Mouse (Mus musculus) thymus, adult 2 months (tissue): ENCODE results near the gene Dad1.

Experiments used
- CTCF ChIP-seq: fragments of 200-500 bp; IDR thresholded peaks from 2 replicates; pipeline ENCODE4 v1.5.1; 2012; ENCODE audit warnings: mild to moderate bottlenecking, control low read depth, low read length, moderate library complexity, borderline replicate concordance; ENCODE audit not compliant: control insufficient read depth, poor library complexity, insufficient read depth; ENCODE audit errors: extremely low read depth
- POLR2A ChIP-seq: fragments of 200-500 bp; IDR thresholded peaks from 2 replicates; pipeline ENCODE4 v1.6.1; 2012; ENCODE audit warnings: mild to moderate bottlenecking, low read length, control low read depth, moderate library complexity; ENCODE audit not compliant: control insufficient read depth, poor library complexity, insufficient read depth; ENCODE audit errors: extremely low read depth

GRCm38 (mm10) chr14:54233559-54234143 lies 20.3 kb downstream of the Dad1 start:
- no peak for TF ChIP-seq CTCF
- no peak for TF ChIP-seq POLR2A
